Mouse (Mus musculus): Measurements from ENCODE around the gene Dolpp1.

DNA sequence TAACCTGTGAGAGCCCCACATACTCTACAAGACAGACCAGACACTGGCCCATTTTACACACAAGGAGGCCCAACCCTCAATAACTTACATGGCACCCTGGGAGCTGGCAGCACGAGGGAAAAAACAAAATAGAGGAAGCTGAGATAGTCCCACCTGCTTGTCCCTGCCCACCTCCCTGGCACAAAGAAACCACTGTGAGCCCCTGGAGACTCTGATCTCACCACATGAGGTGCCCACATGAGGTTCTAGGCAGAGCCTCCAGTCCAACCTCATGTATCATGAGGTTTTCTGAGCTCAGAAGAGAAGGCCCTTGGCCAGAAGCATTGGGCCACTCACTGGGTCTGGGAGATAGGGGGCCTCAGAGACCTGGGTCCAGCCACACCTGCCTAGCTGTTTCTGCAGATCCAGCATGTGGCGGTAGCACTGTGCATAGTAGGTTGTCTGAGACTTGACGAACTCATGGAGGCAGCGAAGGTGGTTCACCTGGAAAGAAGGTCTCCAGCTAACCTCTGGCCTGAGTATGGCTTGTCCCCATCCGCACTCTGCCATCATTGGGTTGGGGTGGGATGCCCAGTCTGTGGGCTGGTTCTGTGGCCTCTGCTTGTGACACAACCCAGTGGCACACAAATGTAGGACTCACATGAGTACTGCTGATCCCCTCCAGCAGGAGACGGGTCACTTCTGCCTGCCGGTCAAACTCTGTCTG, 45.9 kb upstream of the Dolpp1 start:
- TF ChIP-seq POLR2A (IDR thresholded peaks at IDR 0.05; ENCODE audit: insufficient read depth, low read depth, low read length), result no peak
- no peak for TF ChIP-seq CTCF (IDR thresholded peaks at IDR 0.05)

Data from heart, adult 2 months (tissue).